Mouse (Mus musculus) cerebellum, adult 2 months (tissue): Measurements from ENCODE around the gene Tmie.

ENCODE experiments used
- CTCF ChIP-seq: fragments of 200-500 bp; IDR thresholded peaks from 2 replicates; pipeline ENCODE4 v1.5.1; 2011; ENCODE audit warnings: low read depth, mild to moderate bottlenecking, control low read depth, low read length, moderate library complexity, borderline replicate concordance; ENCODE audit not compliant: insufficient read depth
- POLR2A ChIP-seq: fragments of 200-500 bp; IDR thresholded peaks from 2 replicates; pipeline ENCODE4 v1.6.1; 2011; ENCODE audit warnings: low read length, control low read depth, borderline replicate concordance; ENCODE audit not compliant: insufficient read depth

DNA sequence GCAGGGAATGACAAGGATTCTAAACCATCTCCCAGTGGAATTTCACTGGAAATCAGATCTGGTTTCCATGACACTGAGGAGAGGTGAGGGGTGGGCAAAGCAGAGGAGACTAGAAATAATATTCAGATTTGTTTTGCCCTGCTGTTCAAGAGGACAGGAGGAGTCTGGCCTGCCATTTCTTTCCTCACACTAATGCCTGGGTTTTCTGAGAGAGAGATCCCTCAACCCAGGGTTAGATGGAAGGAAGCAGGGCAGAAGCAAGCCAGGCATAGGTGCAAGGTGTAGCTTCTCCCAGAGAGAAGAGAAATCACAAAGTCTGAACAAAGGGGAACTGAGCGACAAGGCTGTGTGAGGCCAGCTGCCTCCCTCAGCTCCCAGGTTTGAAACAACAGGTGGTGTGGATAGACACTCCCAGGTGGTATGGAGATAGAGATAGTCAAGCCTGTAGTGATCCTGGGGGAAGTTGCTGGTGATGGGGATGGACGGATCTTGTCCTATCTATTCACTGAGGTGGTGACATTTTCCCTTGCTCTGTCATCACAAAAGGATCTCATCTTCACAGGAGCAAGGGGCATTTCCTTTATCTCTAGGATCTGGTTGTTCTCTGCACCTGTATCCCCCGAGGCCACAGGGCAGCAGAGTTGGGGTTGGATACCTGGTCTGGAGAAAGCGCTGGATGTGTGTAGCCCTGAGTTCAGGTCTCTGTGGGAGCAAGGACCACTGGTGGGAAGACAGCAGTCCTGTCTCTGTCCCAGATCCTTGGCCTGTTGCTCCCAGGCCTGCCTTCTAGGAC, 28.1 kb upstream of the Tmie start:
- TF ChIP-seq CTCF (no peak), POLR2A (no peak)
